Mouse (Mus musculus) gastrocnemius, postnatal 4 days (tissue): Measurements from ENCODE around the gene Fam169a. TPM values are rescaled to one million over a fixed set of nuclear protein-coding genes. Genes with fewer than 3 reads are reported as not detected.
"Not testable (repeated sequence)": the region's sequence is repeated elsewhere in the genome, so short reads cannot be mapped to it uniquely, and the experiment has no call there.

Experiments used
- DNase-seq, 2 experiments: peaks; one replicate each; pipeline ENCODE4 v3.0.0; 2021 to 2022; ENCODE audit warnings: low spot score in 2 of 2, mixed read lengths in 2 of 2
- long read RNA-seq, 2 experiments: library from polyadenylated mRNA; stranded (forward); transcript quantifications; one replicate each; pipeline ENCODE4 v2.0.0; 2021
- total RNA-seq, 2 experiments: library from RNA; stranded (reverse); gene quantifications; 2 replicates each; pipeline ENCODE4 v1.2.3; 2021

Gene Fam169a
- not detected for total RNA-seq
- long read RNA-seq, experiment 1, partial matches to known transcripts, result 0 of 1 reads
- long read RNA-seq, experiment 1, other reads (novel, unspliced or antisense), result 1 of 1 reads
- long read RNA-seq, experiment 2, result 0 reads

- DNase-seq, result no peak
These were observed at the start of gene Fam169a for GRCm38 (mm10) chr13:97066649-97067550. Gene Fam169a, plus strand, starts transcription at chr13:97067286.

GRCm38 (mm10) chr13:97017711-97018110 lies 49.4 kb upstream of the Fam169a start:
- DNase-seq, result no peak

- DNase-seq, result no peak
These were observed 47.0 kb upstream of the Fam169a start for GRCm38 (mm10) chr13:97020122-97020521.

DNA sequence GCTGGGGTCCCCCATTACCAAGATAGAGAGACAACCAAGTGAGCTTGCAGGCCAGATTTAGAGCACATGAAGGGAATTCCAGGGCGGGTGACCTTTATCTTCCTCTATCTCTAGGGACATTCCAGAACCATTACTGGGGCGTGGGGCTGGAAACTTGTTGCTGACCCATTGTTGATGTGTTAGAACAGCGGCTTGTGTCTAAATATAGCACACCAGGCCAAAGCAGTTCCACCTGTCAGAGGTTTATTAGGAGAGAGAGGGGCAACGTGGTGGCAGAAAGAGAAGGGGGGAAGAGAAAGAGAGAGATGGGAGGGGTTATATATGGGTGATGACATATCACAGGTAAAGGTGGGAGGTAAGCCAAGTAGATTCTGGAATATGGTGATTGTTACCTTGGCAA lies 45.2 kb upstream of the Fam169a start:
- DNase-seq, result no peak

- DNase-seq, result no peak
These were observed 37.0 kb upstream of the Fam169a start for GRCm38 (mm10) chr13:97030075-97030474.

- DNase-seq, result no peak
These were observed 32.8 kb upstream of the Fam169a start, which contains the start of gene 1700029F12Rik for GRCm38 (mm10) chr13:97034262-97034661. Gene 1700029F12Rik, minus strand, starts transcription at chr13:97034362.

DNA sequence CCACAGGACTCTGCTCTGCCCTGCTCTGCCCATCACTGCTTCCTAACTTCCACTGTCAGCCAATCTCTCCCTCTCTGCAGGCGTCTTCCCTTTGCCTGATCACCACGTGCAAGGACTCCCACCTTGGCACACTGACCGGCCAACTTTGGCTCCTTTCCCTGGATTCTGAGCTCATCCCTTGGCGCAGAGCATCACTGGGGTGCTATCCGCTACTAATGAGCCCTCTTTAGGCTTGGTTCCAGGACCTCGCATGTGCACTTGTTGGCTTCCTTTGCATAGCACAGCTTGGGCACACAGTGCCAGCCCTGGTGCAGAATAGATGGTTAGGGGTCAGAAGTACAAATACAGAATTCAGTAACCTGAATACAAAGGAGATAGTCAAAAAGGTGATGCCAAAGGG lies 15.9 kb upstream of the Fam169a start:
- DNase-seq, result no peak

GRCm38 (mm10) chr13:97052667-97053066 lies 14.4 kb upstream of the Fam169a start:
- peak in 1 of 2 experiments; percentile 50 for DNase-seq

DNA sequence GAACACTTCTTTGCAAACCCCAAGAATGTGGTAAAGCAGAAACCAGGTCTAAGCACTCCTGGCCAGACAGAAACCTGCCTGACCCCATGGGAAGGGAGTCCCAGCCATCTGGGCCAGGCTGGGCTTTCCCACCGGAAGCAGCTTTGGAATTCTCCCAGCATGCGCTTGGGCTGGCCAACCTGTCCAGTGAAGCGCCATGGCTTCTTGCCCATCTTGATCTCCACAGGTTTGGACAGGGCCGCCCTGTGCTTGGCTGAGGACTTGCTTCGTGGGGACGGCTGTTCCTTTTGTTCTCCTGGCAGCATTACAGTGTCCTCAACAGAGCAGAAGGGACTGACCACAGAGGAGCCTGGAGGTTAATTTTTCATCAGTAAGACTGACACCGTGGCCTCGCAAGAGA lies 13.2 kb upstream of the Fam169a start:
- DNase-seq, result no peak

DNA sequence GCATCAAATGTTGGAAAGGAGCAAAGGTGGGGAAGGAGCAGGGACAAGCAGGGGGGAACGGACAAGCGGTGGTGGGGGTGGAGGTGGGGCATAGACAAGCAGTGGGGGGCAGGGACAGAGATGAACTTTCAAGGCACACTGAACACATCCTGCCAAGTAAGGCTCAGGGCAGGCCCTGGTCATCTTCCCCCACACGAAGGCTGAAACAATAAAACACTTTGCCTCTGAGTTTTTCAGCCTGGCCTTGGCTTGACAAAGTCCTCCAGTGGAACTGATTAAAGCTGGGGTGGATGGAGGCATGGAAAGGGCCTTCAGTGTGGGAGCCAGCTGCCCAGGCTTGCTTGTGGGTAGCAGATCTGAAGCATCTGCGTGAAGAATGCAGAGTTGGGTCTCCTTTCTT lies 9.3 kb upstream of the Fam169a start:
- DNase-seq, result no peak

DNA sequence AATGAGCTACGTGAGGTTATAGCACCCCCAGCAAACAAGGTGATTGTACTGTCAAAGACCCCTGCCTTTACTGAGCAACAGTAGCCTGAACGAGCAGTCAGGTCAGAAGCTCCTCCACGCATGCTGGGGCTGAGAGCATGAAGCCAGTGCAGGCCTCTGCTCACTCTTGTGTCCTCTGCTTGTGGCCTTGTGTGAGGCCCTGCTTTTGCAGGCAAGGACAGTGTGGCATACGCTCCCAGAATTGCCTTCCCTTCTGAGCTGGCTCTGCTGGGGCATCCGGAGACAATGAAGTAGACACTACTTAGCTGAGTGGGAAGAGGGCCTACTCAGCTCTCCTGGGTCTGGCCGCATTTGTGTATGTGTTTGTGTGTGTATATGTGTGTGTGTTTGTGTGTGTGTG lies 7.3 kb upstream of the Fam169a start:
- DNase-seq, result no peak

DNA sequence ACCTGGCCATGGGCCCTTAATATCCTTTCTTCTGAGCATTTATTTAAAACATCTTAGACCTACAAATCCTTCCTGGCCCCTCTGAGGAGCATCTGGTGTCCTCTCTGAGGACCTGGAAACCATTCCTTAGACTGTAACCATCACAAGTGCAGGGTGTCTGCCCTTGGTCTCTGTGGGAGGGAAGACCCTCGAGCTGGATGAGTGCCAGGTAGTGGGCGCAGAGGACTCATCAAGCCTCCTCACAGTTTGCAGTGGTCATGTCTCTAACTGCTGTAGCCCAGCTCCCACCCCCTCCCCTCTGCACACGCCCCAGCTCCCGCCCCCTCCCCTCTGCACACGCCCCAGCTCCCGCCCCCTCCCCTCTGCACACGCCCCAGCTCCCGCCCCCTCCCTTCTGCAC lies 6.8 kb upstream of the Fam169a start:
- no peak for DNase-seq

DNA sequence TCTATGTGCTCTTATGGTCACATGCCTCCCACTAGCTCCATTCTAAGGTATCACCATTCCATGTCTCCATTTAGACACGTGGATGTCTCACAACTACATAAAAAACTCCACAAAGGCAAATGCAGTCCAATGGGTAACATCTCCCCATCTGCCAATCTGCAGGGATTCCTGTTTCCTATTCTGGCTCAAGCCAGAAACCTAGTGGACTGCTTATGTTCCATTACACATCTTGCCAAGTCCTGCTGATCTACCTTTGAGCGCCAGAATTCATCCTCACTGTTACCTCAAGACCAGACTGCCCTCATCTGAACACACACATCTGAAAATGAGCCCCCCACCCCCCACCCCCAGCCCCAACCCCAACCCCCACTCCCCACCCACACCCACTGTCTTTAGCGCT lies 4.9 kb upstream of the Fam169a start:
- DNase-seq, result no peak

DNA sequence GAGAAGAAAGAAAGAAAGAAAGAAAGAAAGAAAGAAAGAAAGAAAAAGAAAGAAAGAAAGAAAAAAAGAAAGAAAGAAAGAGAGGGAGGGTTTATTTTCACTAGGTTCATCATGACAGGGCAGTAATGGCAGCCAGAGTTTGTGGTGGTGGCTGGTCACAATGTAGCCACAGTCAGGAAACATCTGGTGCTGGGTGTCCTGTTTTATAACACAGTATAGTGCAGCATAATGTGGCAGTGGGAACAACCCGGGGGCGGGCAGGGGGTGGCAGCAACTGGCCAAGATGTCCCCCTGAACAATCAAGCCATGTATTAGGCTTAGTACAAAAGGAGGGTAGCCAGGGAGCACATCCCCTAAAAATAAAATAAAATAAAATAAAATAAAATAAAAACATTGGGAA lies 3.7 kb upstream of the Fam169a start:
- DNase-seq, result no peak

DNA sequence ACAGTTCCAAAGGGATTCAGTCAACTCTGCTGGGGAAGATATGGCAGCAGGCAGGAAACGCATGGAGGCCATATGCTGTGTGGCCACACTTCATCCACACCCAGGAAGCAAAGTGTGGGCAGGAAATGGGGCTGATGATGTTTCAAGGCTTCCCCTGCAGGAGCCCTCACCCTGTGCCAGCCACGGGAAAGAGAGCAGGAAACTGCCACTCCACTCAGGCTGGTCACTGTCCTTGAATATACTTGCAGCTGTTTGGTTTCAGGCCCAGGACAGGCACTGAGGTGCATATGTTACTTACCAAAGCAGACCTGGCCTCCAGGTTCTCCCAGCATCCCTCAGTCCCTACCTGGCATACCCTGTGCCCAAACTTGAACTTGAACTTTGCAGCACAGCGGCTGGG lies 2.7 kb upstream of the Fam169a start:
- no peak for DNase-seq

DNA sequence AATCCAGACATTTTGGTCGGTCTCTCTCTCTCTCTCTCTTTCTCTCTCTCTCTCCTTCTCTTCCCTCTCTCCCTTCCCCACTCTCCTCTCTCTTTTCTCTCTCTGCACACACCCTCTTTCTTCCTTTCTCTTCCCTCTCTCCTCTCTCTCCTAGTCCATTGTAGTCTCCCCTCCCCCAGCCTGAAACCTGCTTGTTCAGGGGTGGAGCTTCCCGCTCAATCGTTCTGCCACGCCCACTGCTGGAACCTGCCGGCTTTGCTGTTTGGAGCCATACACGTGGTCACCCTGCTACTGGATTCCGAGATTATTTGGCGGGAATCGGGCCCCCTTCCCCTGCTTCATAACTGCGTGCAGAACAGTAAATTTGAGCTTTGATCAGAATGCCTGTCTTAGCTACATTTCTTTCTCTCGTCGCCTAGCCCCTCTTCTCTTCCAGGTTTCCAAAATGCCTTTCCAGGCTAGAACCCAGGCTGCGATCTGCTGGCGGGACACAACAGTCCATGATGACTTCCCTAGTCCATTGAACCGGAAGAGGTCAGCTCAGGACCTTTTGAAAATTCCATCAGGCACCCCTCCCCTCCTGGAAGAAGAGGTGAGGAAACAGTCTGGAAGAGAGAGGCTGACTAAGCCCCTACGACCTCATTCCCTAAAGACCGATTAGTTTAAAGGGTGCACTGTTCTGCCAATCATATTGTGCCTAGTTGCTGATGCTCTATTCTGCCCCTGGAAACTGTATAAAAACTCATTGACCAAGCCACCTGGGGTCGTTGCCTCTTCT lies 2.1 kb upstream of the Fam169a start:
- not testable (repeated sequence) for DNase-seq

DNA sequence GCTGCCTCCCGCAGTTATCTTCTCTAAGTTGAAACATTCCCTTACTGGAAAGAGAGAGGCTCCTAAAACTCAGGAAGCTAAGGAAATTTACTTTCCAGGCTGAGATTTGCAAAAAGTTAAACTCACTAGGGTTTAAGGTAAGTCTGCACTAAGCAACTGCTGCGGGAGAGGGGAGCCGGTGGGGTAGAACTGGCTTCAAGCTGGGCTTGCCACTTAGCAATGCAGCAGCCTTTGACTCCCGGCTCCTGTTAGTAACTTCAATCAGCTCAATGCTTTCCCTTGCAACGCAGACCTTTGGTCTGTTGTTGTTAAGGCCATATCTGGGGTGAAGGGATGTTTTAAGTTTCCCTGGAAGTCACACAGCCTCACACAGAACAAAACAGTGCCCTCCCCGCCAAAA lies 605 bp downstream of the Fam169a start:
- DNase-seq, result no peak

DNA sequence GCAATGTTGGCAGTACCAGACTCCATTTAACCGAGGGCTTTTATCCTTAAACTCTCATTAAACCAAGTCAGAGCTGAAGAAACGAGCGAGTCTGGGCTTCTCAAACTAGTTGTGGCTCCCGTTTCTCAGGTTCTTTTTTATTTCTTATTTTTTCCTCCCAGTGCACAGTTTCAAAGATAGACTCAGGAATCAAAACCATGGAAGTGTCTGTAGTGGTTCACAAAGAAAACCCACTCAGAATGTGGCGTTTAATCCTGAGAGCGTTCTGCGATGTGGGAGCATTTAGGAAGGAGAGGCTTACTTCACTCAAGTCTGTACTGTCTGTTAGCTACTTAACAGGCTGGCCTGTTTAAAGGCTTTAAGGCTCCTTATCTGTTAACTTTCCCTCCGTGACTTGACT lies 1.1 kb downstream of the Fam169a start:
- DNase-seq, result no peak

DNA sequence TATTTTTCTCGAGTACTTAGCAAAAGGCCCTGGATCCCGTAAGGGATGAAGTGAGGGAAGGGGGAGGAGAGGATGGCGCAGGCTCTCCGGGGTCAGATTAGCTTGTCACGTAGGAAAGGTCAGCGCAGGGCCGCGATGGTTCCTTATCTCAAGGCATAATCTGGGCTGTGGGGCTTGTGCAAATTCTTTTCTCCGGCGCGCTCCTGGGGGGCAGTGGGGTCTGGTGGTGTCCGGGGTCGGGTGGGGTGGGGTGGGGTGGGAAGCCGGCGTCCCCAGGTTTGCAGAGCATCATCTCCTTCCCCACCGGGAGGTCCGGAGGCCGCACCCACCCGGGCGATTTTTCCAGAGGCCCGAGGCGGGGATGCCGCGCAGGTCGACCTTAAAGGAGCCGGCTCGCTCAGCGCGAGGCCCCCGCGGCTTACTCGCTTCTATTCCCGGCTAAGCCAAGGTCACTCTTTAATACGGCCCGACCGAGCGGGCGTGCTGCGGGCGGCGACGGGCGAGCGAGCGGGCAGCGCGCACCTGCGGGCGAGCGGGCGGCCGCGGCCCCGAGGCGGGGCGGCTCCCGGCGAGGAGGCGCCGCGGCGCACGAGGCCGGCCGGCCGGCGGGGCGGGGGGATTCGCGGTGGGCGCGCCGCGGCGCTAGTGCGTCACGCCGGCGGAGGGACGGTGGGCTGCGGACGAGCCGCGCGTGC lies 4.0 kb downstream of the Fam169a start:
- no peak for DNase-seq

- no peak for DNase-seq
These were observed 4.6 kb downstream of the Fam169a start for GRCm38 (mm10) chr13:97071626-97072241.

GRCm38 (mm10) chr13:97073497-97073896 lies 6.4 kb downstream of the Fam169a start:
- DNase-seq, result no peak
